Mouse (Mus musculus): ENCODE measurements at regions not wholly inside any gene's neighbourhood (a gene's known extent, or its start where the extent isn't known, plus 50 kb on each side); places are given as distances from the start of the nearest gene placed in this dataset.
A peak's percentile ranks its signal among the peaks of the same experiment; 100 is the strongest.
"Not testable (repeated sequence)": the region's sequence is repeated elsewhere in the genome, so short reads cannot be mapped to it uniquely, and the experiment has no call there.

GRCm38 (mm10) chr1:146955688-146956214, 461.2 kb downstream of the Brinp3 start:
- peak; percentile 1 for DNase-seq (ENCODE audit: low read depth, low spot score)

- no peak for DNase-seq (ENCODE audit: low read depth, low spot score)
Measured at GRCm38 (mm10) chr1:146956347-146956746, 461.8 kb downstream of the Brinp3 start.

GRCm38 (mm10) chr1:146960448-146960847, 465.9 kb downstream of the Brinp3 start:
- no peak for DNase-seq (ENCODE audit: low read depth, low spot score)

- DNase-seq (ENCODE audit: low read depth, low spot score): no peak
Measured at GRCm38 (mm10) chr1:146967534-146967933, 473.0 kb downstream of the Brinp3 start.

GRCm38 (mm10) chr1:146967993-146968392, 473.4 kb downstream of the Brinp3 start:
- DNase-seq (ENCODE audit: low read depth, low spot score): no peak

GRCm38 (mm10) chr1:146983433-146984186, 489.1 kb downstream of the Brinp3 start:
- DNase-seq (ENCODE audit: low read depth, low spot score): peak; percentile 44

- no peak for DNase-seq (ENCODE audit: low read depth, low spot score)
Measured at GRCm38 (mm10) chr1:147000018-147000417, 505.5 kb downstream of the Brinp3 start.

GRCm38 (mm10) chr1:147047714-147048113, 553.2 kb downstream of the Brinp3 start:
- DNase-seq (ENCODE audit: low read depth, low spot score): peak; percentile 33

GRCm38 (mm10) chr1:147058504-147058903, 563.9 kb downstream of the Brinp3 start:
- no peak for DNase-seq (ENCODE audit: low read depth, low spot score)

GRCm38 (mm10) chr1:147074166-147074565, 579.6 kb downstream of the Brinp3 start:
- no peak for DNase-seq (ENCODE audit: low read depth, low spot score)

GRCm38 (mm10) chr1:147084129-147084799, 589.7 kb downstream of the Brinp3 start:
- DNase-seq (ENCODE audit: low read depth, low spot score): no peak

- DNase-seq (ENCODE audit: low read depth, low spot score): no peak
Measured at GRCm38 (mm10) chr1:147125541-147125940, 631.0 kb downstream of the Brinp3 start.

GRCm38 (mm10) chr1:147138176-147138575, 643.6 kb downstream of the Brinp3 start:
- no peak for DNase-seq (ENCODE audit: low read depth, low spot score)

- no peak for DNase-seq (ENCODE audit: low read depth, low spot score)
Measured at GRCm38 (mm10) chr1:147175350-147175749, 680.8 kb downstream of the Brinp3 start.

- peak; percentile 17 for DNase-seq (ENCODE audit: low read depth, low spot score)
Measured at GRCm38 (mm10) chr1:147186799-147187198, 692.2 kb downstream of the Brinp3 start.

- peak; percentile 1 for DNase-seq (ENCODE audit: low read depth, low spot score)
Measured at GRCm38 (mm10) chr1:147187251-147188025, 692.9 kb downstream of the Brinp3 start.

- not testable (repeated sequence) for DNase-seq (ENCODE audit: low read depth, low spot score)
Measured at GRCm38 (mm10) chr1:147199959-147200358, 705.4 kb downstream of the Brinp3 start.

GRCm38 (mm10) chr1:147214890-147215289, 720.3 kb downstream of the Brinp3 start:
- not testable (repeated sequence) for DNase-seq (ENCODE audit: low read depth, low spot score)

- DNase-seq (ENCODE audit: low read depth, low spot score): no peak
Measured at GRCm38 (mm10) chr1:147217965-147218364, 723.4 kb downstream of the Brinp3 start.

GRCm38 (mm10) chr1:147219438-147219837, 724.9 kb downstream of the Brinp3 start:
- DNase-seq (ENCODE audit: low read depth, low spot score): no peak

- no peak for DNase-seq (ENCODE audit: low read depth, low spot score)
Measured at GRCm38 (mm10) chr1:147223232-147223925, 728.8 kb downstream of the Brinp3 start.

Data from mesoderm, embryonic 11.5 days (tissue).